Mouse (Mus musculus): ENCODE measurements at regions not wholly inside any gene's neighbourhood (a gene's known extent, or its start where the extent isn't known, plus 50 kb on each side); places are given as distances from the start of the nearest gene placed in this dataset.

DNA sequence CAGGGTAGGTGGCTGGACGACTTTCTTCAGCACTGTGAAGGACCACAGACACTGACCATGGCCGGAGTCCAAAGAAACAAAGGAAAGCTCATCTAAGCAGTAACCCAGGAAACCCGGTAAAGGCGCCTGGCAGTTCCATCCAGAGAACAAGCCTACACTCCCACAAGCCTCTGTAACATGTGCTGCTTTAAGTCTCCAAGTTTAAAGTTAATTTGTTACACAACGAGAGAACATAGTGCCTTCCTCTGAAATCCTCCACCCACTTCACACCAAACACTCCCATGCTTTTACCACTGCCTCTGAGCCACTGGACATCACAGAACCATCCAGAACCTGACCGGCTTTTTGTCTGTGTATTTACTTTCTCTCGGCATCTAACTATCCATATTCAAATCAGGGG, 416.0 kb downstream of the Atp23 start:
- H3K27ac ChIP-seq = no peak overlapping the region
- DNase-seq (no peak), ATAC-seq (ENCODE audit: low read depth) (no peak)
- H3K4me3 ChIP-seq (replicated peaks) = no peak overlapping the region
- H3K27me3 ChIP-seq = no peaks in the 10 kb centered on the region
- no peaks in the 10 kb centered on the region for H3K9me3 ChIP-seq (replicated peaks)
- H3K9ac ChIP-seq = no peak overlapping the region
- H3K36me3 ChIP-seq = no peaks in the 10 kb centered on the region
- 67% methylated on average over 7 of the region's 7 CpGs for WGBS (ENCODE audit: insufficient replicate concordance)
- H3K4me2 ChIP-seq = no peak overlapping the region
- no peaks in the 10 kb centered on the region for H3K4me1 ChIP-seq (replicated peaks)

DNA sequence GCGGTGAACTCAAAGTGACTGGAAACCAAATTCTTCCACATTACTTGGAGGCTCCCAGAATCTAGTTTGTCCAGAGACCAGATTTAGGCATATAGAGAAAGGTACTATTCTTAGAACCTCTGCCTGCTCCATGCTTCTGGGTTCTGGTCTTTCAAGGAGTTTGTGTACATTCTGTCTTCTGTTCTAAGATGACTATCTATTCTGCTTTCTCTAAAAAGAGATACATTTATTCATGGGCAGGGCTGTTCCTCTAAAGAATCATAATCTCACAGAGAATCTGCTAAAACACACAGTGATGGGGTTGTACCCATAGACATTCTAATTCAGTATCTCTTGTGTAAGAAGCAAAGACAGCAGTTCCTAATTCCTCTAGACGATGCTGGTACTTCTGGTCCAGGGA, 417.7 kb downstream of the Atp23 start:
- 57% methylated on average over 2 of the region's 2 CpGs for WGBS (ENCODE audit: insufficient replicate concordance)
- H3K27ac ChIP-seq = no peak overlapping the region
- no peak for ATAC-seq (ENCODE audit: low read depth)
- no peaks in the 10 kb centered on the region for H3K36me3 ChIP-seq
- no peak overlapping the region for H3K4me3 ChIP-seq (replicated peaks)
- H3K9ac ChIP-seq = no peak overlapping the region
- DNase-seq = no peak
- no peaks in the 10 kb centered on the region for H3K9me3 ChIP-seq (replicated peaks)
- no peaks in the 10 kb centered on the region for H3K4me1 ChIP-seq (replicated peaks)
- H3K4me2 ChIP-seq = no peak overlapping the region
- H3K27me3 ChIP-seq = no peaks in the 10 kb centered on the region

DNA sequence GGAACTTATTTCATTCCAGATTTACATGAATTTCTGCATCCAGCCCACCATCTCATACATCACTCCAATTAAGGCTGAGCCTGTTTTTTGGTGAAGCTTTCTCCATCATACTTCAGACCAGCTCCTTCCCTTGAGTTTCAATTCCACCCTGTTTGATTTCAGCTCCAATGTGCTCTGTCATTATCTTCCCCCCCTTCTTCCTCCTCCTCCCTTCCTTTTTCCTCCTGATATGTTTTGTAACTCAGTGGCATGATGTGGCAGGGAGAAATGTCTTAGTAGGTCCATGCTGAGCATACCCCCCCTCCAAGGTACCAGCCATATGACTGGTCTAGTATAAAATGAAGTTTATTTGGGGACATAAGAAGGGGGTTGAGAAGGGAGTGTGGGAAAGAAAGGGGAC, 420.8 kb downstream of the Atp23 start:
- DNase-seq = no peak

DNA sequence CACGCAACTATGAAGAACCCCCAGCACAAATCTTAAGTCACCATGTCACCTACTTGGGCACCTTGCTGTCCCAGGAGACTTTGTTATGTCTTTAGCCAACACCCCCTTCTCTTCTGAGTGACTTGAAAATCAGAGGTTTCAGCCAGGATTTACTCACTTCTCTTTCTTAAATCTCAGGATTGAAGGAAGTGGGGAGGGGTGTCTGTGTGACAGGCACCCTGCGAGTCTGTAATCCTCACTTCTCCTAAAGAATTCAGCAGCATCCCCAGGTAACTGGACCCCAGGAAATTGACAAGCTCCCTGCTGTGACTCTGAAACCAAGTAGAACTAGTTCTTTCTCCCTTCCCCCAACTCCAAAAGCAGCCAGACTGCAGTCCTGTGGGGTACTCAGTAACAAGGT, 421.4 kb downstream of the Atp23 start:
- Histone ChIP-seq H3K27me3 (no peaks in the 10 kb centered on the region), H3K4me1 (replicated peaks) (no peaks in the 10 kb centered on the region), H3K4me2 (no peak overlapping the region), H3K9me3 (replicated peaks) (no peaks in the 10 kb centered on the region), H3K9ac (no peak overlapping the region), H3K4me3 (replicated peaks) (no peak overlapping the region), H3K36me3 (no peaks in the 10 kb centered on the region), H3K27ac (no peak overlapping the region)
- no peak for ATAC-seq (ENCODE audit: low read depth)
- WGBS (ENCODE audit: insufficient replicate concordance) = 30% methylated on average over 2 of the region's 2 CpGs
- no peak for DNase-seq

More for the DNA sequence above, 420.8 kb downstream of the Atp23 start:
- no peak overlapping the region for H3K4me2 ChIP-seq
- ATAC-seq (ENCODE audit: low read depth) = no peak
- no peak overlapping the region for H3K27ac ChIP-seq
- no peaks in the 10 kb centered on the region for H3K36me3 ChIP-seq
- H3K27me3 ChIP-seq = no peaks in the 10 kb centered on the region
- H3K4me1 ChIP-seq (replicated peaks) = no peaks in the 10 kb centered on the region
- H3K9me3 ChIP-seq (replicated peaks) = no peaks in the 10 kb centered on the region
- H3K9ac ChIP-seq = no peak overlapping the region
- H3K4me3 ChIP-seq (replicated peaks) = no peak overlapping the region

DNA sequence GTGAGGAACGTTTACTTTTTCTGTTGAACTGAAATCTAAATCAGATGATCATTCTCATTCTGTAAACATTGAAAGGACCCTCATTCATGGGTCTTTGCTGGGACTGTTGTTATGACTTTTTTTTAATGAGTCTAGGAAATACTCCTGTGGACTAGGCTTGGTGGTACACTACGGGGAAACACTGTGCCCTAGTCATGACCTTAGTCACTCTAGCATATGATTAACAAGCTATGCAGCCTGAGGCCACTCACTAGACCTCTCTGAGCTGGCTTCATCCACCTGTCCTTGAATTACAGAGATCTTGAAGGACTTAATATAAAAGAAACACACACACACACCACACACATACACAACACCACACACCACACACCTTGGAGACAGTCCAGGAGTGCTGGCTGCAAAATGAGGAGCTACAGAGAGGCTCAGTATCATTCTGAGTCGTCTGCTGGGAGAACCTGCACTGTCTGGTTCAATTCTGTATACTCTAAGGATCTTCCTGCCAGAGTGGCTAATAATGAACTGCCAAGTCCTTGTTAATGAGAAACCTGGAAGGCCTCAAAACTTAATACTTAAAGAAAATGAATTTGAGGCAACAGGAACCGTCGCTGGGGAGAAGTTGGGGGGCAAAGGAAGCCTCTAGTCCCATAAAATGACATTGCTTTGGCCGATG, 428.0 kb downstream of the Atp23 start:
- Histone ChIP-seq H3K9ac (no peak overlapping the region), H3K4me1 (replicated peaks) (no peaks in the 10 kb centered on the region), H3K36me3 (no peaks in the 10 kb centered on the region), H3K4me2 (no peak overlapping the region), H3K27ac (no peak overlapping the region), H3K4me3 (replicated peaks) (no peak overlapping the region), H3K9me3 (replicated peaks) (no peaks in the 10 kb centered on the region), H3K27me3 (no peaks in the 10 kb centered on the region)
- DNase-seq = no peak
- no peak for ATAC-seq (ENCODE audit: low read depth)
- WGBS (ENCODE audit: insufficient replicate concordance) = 52% methylated on average over 6 of the region's 6 CpGs

DNA sequence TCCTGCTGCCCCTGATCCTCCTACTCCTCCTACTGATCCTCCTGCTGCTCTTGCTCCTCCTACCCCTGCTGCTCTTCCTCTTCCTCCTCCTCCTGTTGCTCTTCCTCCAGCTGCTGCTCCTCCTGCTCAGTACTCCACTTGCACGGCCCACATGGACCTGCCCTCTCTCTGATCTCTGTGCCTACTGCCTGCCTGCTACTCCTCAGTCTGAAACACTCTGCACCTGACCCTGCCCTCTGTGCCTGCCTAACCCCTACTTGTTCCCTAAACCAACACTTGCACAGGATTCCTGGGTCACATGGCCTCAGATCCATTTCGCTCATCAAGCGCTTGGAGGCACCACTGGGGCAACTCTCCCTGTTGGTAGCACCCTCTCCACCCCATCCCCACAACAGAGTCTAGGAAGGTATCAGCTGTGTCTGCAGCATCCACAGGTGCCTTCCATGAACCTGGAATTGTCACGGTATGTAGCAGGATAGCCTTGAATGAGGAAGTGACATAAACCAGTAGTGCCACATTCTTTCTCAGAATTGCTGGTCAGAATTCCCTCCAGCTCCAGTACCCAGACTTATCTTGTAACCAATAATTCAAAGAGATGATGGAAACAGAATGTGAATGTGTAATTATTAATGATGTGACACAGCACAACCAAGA, 430.2 kb downstream of the Atp23 start:
- H3K36me3 ChIP-seq = no peaks in the 10 kb centered on the region
- no peaks in the 10 kb centered on the region for H3K27me3 ChIP-seq
- no peak overlapping the region for H3K4me3 ChIP-seq (replicated peaks)
- WGBS (ENCODE audit: insufficient replicate concordance) = 58% methylated on average over 4 of the region's 4 CpGs
- H3K4me2 ChIP-seq = no peak overlapping the region
- H3K27ac ChIP-seq = no peak overlapping the region
- DNase-seq = no peak
- ATAC-seq (ENCODE audit: low read depth) = no peak
- no peak overlapping the region for H3K9ac ChIP-seq
- no peaks in the 10 kb centered on the region for H3K4me1 ChIP-seq (replicated peaks)
- no peaks in the 10 kb centered on the region for H3K9me3 ChIP-seq (replicated peaks)

DNA sequence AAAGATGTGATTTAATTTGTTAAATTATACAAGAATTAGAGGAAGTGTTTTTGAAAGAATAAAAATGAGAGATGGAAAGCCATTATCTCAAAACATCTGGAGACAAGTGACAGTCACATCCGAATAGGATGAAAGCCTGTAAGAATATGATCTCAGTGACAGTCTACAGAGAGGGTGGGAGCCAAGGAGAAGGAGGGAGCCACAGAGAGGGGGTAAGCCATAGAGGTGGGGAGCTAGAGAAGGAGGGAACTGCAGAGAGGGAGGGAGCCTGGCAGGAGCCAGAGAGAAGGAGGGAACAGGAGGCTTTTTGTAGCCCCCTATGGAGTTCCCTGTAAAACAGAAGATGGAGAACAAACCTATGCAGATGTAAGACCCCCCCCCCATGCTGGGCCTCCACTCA, 438.4 kb downstream of the Atp23 start:
- ATAC-seq (ENCODE audit: low read depth) (no peak), DNase-seq (no peak)
- Histone ChIP-seq H3K4me3 (replicated peaks) (no peak overlapping the region), H3K27me3 (no peaks in the 10 kb centered on the region), H3K9ac (no peak overlapping the region), H3K9me3 (replicated peaks) (peaks cover 9% of the 10 kb centered on the region; the same call in 1 of the 2 replicates), H3K36me3 (no peaks in the 10 kb centered on the region), H3K27ac (no peak overlapping the region), H3K4me2 (no peak overlapping the region), H3K4me1 (replicated peaks) (no peaks in the 10 kb centered on the region)
- 62% methylated on average over 1 of the region's 1 CpGs for WGBS (ENCODE audit: insufficient replicate concordance)

DNA sequence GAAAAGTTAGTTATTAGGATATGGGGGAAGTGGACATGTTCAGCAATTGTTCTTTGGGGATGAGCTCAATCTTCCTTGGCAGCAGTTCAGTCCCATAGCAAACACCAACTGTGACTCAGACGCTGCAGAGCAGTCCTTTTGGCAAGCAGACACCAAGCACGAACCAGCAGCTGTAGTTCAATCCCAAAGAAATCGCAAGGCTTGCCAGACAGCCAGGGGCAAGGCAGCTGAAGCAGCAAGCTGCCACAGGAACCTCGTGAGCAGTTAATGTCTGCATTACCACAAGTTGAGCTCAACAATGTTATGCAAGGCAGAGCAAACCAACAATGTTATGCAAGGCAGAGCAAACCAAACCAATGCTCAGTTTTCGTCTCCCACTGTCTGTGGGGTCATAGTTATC, 442.6 kb downstream of the Atp23 start:
- H3K27me3 ChIP-seq = no peaks in the 10 kb centered on the region
- peaks cover 9% of the 10 kb centered on the region; the same call in 1 of the 2 replicates for H3K9me3 ChIP-seq (replicated peaks)
- DNase-seq (no peak), ATAC-seq (ENCODE audit: low read depth) (no peak)
- H3K4me3 ChIP-seq (replicated peaks) = no peak overlapping the region
- H3K9ac ChIP-seq = no peak overlapping the region
- H3K4me2 ChIP-seq = no peak overlapping the region
- H3K4me1 ChIP-seq (replicated peaks) = no peaks in the 10 kb centered on the region
- WGBS (ENCODE audit: insufficient replicate concordance) = 53% methylated on average over 5 of the region's 5 CpGs
- no peak overlapping the region for H3K27ac ChIP-seq
- no peaks in the 10 kb centered on the region for H3K36me3 ChIP-seq

DNA sequence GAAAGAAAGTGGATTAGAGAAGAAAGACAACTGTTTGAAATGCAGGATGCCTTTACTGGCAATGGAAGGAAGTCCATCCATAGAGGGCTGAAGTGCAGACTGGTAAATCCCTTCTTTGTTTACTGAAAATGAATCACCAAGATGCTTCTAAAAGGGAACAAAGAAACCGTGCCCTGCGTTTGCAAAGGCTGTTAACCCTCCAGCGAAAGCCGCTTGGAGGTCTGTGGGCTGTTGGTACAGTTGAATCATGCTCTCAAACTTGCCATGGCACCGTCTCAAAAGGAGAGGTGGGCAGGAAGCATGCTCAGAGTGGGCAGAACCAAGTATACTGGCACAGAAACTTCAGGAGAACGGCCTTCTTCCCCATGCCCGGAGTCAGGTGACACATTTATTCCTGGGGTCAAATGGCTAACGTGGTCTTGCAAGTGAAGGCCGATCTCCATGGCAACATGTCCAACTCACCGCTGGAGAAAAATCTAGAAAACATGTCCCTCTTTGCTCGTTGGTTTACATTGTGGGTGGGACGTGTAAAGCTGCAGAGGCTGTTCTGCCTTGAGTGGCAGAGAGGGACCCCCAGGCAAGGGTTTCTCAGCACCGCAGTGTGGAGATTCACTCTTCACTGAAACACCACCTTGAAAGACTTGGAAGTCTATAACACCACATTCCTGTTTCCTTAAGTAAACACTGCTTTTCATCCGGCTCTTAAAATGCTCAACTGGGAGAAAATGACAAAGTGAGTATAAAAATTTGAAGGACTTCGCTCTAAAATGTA, 448.2 kb downstream of the Atp23 start:
- Histone ChIP-seq H3K4me1 (replicated peaks) (no peaks in the 10 kb centered on the region), H3K9ac (no peak overlapping the region), H3K27me3 (no peaks in the 10 kb centered on the region), H3K27ac (no peak overlapping the region), H3K4me3 (replicated peaks) (no peak overlapping the region), H3K36me3 (no peaks in the 10 kb centered on the region), H3K9me3 (replicated peaks) (no peaks in the 10 kb centered on the region; the same call in 1 of the 2 replicates), H3K4me2 (no peak overlapping the region)
- WGBS (ENCODE audit: insufficient replicate concordance) = 76% methylated on average over 15 of the region's 15 CpGs
- DNase-seq = no peak
- no peak for ATAC-seq (ENCODE audit: low read depth)

DNA sequence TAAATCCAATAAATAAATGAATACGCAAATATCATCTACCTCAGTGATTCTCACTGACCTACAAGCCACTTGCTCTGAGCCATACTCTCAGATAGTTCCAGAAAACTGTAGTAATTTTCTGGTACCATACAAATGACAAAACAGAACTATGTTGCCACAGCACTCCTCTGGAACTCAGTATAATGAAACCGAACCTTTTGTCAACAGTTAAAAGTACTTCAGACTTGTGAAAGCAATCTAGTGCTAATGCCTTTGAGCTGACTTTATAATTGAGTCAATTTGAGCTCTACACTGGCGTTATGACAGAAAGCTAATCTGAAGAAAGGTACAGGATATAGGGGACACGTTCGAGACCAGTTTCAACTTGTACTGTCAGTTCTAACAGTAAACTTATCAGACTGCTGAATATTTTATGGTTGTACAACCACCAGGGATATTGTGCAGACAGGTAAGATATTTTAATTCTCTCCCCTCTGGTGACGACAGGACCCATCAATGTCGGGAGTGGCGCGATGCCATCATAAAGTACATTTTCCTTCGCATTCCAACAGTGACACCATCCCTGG, 449.0 kb downstream of the Atp23 start:
- no peaks in the 10 kb centered on the region; the same call in 1 of the 2 replicates for H3K9me3 ChIP-seq (replicated peaks)
- WGBS (ENCODE audit: insufficient replicate concordance) = 75% methylated on average over 10 of the region's 10 CpGs
- H3K27ac ChIP-seq = no peak overlapping the region
- H3K4me3 ChIP-seq (replicated peaks) = no peak overlapping the region
- no peak overlapping the region for H3K4me2 ChIP-seq
- DNase-seq (no peak), ATAC-seq (ENCODE audit: low read depth) (no peak)
- H3K36me3 ChIP-seq = no peaks in the 10 kb centered on the region
- H3K9ac ChIP-seq = no peak overlapping the region
- H3K27me3 ChIP-seq = no peaks in the 10 kb centered on the region
- no peaks in the 10 kb centered on the region for H3K4me1 ChIP-seq (replicated peaks)

DNA sequence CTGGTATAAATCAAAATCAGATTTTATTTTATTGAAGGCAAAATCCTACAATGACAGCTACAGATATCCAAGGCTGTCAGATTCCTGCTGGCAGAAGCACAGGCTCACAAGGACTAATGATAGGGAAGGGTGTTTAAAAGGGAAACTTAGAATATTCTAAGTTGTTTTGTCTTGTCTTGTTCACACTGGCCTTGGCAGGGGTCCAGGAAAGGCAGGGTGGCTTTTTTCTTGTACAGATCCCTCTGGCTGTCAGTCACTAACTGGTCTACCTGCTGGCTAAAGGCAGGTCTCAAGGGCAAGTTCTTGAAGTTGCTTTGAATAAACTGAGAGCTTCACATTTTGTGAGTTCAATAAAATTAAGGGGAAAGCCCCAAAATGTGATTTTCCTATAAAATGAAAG, 465.3 kb downstream of the Lrig3 start:
- ATAC-seq (ENCODE audit: low read depth) = no peak

More for the DNA sequence above, 465.3 kb downstream of the Lrig3 start:
- no peak for DNase-seq
- Histone ChIP-seq H3K9ac (no peak overlapping the region), H3K27ac (no peak overlapping the region), H3K4me3 (replicated peaks) (no peak overlapping the region), H3K4me1 (replicated peaks) (no peaks in the 10 kb centered on the region), H3K4me2 (no peak overlapping the region), H3K27me3 (no peaks in the 10 kb centered on the region), H3K36me3 (no peaks in the 10 kb centered on the region), H3K9me3 (replicated peaks) (peaks cover 5% of the 10 kb centered on the region; the same call in 1 of the 2 replicates)
